Mouse (Mus musculus): ENCODE data around the gene Fam241b.

Gene Fam241b

DNA sequence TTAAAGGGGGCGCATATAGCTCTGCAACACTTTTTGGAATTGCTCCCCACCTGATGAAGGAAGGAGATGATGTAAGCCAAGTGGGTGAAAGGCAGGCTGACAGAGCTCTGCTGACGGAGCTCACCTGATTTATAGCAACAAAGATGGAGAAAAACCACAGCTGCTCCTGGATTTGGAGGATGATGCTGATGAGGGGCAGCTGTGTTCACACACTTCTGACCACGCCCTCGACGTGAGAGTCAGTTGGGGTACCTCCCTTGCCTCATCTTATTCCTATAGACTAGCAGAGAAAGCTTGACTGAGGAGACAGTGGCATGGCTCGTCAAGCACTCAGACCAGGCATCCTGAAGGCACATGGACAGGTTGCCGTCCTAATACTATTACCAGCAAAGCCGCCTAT lies at the start of gene Fam241b:
Fam241b (minus strand) TSS at position 101 of the 400 bp plus-strand sequence.
- no peak for DNase-seq

DNA sequence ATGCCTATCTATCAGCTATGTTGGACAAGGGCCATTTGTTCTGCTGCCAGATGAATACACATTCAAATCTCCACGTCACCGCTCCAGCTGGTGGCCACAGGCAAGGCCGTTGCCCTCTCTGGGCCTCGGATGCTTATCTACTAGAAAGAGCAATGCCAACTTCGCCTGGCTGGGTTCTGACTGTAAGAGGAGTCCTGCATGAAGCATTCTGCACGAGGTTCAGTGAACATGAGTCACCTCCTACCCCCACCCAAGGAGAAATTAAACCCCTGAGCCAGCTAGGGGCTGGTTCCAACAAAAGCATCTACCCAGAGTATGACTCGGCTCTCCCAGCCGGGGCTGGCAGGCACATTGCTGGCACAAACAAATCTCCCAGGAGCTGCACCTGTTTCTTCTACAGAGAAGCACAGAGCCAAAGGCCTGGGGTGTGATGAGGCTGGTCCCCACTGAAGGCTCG lies 49.0 kb upstream of the Fam241b start:
- peak; percentile 22 for DNase-seq

DNA sequence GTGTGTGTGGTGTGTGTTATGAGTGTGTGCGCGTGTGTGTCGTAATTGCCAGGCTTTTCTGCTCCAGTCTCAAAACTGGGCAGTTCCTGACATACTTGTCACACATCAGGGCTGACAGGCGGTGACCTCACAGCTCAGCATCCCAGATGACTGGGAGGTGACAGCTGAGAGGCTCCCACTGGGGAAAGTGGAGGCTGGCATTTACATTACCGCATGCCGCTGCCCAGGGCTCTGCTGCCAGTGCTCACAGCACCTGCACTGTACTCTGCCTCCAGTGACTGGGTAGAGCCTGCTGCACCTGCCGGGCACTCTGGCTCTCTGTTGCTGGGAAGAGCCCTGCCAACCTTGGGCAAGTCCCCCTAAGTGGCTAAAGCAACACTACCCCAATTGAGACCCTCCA lies 47.1 kb upstream of the Fam241b start:
- DNase-seq: peak; percentile 50

DNA sequence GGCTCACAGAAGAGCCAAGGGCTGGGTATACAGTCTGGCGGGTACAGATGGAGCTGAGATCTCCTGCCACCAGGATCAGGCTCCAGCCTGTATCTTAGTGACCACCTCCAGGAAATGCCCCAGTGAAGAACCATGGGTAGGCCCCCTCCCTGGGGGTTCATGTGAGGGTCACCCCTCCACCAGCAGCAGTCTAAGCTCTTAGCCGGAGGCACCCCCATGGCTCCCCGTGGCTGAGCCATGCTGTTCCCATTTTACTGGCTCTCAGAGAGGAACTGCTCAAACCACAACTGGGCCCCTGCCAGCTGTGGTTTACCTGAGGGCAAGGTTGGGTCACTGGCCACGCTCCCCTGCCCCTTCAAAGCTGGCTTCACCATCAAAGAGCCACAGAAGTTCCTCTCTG lies 46.2 kb upstream of the Fam241b start:
- peak; percentile 41 for DNase-seq

DNA sequence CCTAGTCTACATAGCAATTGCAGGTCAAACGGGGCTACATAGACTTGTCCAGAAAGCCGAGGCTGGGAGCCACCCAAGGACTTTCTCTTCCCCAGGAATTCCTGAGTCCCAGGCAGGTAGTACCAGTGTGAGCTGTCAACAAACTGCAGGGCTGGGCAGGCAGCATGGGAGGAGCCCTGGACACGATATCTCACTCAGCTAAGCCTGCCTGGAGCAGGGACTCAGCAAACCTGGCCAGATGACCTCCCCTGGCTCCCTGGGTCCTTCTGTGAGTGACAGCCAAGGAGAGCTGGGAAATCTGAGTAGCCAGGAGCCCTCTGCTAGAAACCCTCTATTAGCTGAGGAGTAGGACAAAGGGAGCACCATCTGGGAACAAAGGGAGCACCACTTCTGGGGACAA lies 45.6 kb upstream of the Fam241b start:
- no peak for DNase-seq

DNA sequence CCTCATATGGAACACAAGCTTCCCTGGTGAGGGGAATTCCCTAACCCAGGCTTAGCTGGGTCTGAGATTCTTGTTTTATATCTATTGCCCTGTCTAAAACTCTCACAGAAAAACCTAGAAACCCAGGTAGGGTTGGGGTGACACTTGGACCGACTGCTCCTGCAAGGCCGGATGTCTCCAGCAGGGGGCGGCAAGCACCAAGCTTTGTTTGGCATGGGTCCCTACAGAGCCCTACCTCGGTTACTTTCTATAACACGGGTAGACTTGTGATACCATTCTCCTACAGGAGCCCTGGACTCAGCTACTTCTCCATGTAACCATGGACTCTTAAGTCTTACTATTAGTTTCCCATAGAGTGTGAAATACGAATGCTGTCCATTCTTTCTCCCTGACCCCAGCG lies 43.2 kb upstream of the Fam241b start:
- DNase-seq: peak; percentile 90

DNA sequence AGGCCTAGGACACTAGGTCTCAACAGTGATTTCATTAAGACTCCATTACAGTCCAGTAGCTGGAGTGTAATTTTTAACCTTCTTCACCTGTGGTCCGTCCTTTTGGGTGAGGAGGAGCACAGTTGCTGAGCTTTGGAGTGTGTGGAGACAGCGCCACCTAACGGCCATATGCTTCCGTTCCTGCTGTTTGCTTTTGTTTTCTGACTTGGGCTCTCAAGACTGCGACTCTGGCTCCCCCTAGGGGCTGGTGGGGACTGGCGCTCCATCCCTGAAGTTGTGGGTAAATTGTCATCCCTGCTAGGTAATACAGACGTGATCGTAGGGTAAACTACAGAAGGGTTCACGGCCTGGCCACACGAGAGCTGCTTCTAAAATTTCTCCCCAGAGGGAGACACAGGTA lies 39.3 kb upstream of the Fam241b start:
- peak; percentile 94 for DNase-seq

DNA sequence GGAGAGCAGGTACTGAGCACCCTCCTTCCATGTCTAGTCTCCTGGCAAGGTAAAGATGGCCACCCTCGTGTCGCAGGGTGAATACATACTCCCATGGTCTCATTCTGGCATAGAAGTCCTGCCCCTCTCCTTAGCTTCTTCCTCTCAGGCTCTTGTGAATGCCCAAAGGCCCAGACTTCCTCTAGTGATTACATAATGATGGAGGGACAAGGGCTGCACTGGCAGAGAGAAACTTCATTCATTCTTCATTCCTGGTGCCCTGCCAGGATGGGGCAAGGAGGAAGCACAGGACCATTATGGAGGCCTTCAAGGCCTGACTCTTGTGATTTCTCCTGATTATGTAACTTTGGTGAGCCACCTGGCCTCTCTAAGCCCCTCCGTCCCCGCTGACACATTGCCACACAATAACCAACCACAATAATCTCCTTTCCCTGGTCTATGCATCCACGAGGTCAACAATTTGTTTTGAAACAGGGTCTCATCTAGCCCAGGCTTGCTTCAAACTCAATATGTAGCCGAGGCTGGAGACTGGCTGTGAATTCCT lies 38.8 kb upstream of the Fam241b start:
- DNase-seq: no peak

DNA sequence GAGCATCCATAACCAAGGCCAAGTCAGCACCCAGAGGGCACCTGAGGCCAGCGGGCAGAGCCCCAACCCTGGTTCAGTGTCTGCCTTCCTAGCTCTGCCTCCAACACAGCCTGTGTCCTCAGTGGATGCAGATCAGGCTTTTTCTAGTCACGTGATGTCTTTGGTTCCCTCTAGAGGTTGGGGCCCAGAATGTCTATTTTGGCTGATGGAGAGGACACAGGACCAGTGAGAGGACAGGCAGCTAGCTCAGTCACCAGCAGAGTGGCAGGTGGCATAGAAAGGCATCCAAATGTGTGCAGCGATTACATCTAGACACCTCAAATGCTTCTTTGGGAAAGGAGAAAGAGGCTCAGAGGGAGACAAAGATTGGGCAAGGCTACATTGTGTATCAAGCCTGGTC lies 38.0 kb upstream of the Fam241b start:
- no peak for DNase-seq

DNA sequence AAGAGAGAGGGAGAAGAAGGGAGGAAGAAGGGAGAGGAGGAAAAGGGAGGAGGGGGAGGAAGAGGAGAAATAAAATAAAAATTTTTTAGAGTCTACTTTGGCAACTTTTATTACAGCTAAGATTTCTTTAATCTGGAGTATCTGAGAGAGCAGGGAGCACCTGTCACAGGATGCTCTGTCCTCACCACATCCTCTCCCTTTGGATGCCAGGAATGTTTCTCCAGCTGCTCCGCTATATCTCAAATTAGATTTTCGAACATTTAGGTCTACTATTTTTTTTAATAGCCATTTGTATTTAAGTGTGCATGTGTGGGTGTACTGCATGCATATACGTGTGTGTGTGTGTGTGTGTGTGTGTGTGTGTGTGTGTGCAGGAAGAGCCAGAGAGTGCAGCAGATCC lies 36.2 kb upstream of the Fam241b start:
- DNase-seq: no peak

DNA sequence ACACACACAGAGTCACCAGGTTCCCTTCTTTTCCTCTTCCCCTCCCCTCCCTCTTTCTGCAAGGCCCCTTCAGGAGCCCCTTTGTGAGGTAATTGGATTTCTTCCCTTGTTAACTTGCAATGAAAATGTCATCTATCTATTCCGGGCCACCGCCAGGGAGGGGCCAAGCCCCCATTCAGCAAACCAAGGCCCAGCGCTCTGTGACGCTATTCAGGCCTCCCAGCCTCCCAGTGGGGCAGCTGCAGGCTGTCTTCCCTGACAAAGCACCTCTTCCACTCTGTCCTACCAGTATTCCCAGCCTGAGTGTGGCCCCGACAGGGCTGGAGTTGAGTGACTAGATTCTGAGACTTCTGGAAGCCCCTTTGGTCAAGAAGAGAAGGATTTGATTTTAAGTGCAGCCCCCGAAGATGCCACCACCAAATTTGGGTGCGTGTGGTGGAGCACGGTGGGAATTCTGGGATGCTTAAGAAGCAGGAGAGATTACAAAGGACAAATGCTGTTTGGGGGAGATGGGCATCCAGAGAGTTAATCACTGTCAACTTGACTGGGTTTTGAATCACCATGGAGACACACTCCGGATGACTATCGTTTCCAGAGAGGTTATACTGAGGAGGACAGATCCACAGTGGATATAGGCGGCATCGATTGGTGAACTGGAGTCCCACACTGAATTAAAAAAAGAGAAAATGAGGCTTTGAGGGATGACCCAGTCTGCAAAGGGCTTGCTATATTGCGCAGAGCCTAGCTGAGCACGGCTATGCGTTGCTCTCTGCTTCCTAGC lies 31.0 kb upstream of the Fam241b start:
- no peak for DNase-seq

DNA sequence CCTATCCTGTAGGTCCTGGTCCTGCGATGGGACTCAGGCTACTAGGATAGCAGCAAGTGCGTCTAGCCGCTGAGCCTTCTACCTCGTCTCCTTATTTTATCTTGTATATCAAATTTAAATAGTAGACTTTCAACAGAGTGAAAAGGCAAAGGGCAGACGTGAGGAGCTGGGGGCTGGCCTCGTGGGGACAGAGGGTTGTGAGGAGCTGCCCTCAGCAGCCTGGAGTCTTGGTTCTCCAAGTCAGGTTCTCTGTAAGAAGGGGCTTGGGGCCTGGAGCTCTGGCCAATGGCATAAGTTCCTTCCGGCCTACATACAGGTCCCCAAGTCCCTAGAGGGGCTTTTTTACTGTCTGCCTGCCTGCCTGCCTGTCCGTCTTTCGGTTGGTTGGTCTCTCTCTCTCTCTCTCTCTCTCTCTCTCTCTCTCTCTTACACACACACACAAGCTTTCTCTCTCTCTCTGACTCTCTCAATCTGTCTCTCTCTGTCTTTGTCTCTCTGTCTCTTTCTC lies 30.3 kb upstream of the Fam241b start:
- no peak for DNase-seq

DNA sequence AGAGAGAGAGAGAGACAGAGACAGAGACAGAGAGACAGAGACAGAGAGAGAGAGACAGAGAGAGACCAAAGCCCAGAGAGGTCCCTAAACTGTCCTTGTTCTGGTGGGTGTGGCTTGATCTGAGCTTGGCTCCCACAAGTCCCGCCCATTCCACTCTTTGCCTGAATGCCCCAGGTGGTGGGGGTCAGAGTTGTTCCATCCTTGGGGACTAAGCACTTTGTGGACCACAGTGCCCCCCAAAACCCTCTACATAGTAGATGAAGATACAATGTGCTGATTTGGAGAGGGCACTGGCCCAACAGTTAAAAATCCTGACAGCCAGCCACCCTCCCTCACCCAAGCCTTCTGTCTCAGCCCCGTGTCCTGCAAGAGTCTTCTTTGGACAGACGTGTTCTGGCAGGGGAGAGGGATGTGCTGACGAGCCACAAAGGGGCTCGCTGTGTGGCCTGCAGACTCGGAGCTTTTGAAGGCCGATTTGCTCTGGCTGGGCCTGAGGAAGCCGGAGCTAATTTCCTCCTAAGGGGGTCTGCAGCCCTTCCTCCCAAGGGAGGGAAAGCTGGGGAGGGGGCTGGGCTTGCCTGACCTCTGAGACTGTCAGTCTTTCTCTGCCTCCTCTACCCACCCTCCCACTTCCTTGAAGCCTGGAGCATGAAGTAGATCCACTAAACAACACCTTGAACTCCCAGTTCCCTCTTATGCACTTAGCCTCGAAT lies 29.3 kb upstream of the Fam241b start:
- DNase-seq: no peak

DNA sequence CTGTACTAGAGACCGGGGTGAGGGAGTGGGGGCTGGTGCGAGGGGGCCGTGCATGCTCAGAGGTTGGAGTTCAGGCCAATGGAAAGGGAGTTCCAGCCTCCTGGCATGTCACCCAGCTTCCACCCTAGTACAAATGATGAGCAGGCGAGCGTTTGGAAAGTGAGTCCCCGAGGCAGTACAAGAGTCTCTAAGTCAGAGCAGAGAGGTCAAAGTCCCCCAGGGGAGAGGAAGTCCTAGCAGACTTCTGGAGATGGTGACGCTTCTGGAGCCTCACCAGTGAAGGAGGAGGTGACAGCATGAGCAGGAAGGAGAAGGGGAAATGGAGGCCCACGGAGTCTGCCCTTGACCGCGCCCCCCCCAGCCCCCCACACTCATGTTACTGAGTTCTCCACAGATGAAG lies 18.7 kb upstream of the Fam241b start:
- no peak for DNase-seq

DNA sequence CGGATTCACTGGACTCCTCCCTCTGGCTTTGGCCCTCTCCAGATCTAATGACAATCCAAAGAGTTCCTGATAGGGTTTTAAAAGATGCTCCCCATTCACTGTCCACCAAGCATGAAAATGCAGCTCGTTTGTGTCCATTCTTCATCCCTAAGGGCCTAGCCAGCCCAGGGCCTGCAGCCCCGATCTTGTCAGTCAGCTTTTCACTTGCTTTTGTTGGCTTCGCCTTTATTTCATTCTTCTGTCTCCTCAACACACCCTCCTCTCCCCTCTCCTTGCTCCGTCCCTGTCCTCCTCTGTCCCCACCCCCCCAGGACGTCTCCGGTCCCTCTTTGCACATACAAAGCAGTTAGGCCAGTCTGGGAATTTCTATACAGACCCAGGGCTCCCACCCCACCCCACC lies 6.2 kb upstream of the Fam241b start:
- no peak for DNase-seq

DNA sequence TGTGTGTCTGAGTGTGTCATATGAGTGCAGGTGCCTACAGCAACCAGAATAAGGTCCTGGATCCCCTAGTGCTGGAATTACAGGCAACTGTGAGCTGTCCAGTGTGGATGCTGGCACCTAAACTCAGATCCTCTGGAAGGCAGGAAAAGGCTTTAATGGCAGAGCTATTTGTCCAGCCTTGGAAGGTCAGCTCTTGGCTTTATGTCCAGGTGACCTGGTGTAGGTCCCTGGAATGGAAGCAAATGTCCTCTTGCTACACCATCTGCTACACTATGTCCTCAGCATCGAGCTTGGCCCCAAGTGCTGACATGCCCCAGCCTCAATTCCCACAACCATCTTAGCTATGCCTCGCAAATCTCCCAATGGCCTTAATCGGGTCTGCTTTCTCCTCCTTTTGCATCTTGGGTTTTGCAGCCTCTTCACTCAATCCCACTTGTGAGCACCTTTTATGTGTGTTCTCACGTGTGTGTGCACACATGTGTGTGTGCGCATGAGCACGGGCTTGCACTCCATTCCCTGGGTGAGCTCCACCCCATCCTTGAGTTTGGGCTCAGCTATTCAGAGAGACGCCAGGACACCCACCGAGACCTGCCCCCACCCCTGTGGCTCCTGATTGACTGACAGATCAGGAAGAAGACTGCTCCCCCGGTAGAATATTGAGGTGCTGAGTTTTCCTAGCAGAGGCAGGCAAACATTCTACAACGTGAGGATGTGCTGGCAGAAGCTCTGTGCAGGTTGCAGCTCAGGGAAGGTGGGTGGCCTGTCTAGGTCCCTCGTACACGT lies 3.9 kb upstream of the Fam241b start:
- no peak for DNase-seq

DNA sequence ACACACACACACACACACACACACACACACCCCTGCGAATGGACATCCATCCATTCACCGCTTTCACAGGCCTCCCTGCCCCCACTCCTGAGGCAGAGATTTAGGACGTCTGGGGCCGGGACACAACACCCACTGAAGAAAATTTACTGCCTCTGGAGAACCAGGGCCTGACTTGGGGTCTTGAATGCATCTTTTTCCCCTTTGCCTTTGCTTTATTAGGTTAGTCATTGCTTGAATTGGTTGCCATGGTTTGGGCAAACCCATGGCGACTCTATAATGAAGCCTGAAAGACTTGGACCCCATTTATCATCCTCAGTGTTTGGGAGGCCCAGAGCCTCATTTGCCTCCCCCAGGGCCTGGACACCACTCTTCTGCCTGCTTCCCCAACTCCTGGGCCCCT lies 2.2 kb upstream of the Fam241b start:
- DNase-seq: no peak

DNA sequence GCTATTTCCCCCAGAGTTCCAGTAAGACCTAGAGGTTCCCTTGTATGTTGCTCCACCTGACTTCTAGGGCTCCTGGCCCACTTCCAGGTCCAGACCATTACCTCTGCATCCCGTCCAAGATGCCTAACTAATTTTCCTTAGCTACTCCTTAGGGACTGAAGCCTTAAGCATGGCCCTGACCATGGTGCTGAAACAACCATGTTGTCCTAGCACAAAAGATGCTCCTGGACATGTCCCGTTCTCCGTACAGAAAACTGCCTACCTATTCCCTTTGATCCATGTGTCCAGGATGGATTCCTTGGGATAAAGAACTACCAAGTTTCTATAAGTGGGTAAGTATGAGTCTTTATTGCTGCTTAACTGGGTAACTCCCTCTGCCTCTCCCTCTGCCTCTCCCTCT lies 5.7 kb downstream of the Fam241b start:
- no peak for DNase-seq

DNA sequence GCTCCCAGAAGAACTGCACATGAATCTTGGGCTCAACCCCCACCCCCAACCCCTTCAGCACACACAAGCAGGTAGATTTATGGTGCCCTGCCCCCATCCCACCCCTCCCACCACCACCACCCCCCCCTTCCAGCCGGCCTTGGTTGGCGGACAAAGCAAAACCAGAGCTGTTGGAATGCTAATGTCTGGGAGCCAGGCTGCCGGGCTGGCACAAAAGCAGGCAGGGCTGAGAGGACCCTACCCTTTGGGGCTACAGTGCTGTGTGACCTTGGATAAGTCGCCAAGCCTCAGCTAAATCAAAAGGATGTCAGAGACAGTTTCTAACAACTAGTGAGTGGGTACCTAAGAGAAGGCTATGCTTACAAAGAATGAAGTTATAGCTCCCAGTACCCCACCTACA lies 6.6 kb downstream of the Fam241b start:
- no peak for DNase-seq

DNA sequence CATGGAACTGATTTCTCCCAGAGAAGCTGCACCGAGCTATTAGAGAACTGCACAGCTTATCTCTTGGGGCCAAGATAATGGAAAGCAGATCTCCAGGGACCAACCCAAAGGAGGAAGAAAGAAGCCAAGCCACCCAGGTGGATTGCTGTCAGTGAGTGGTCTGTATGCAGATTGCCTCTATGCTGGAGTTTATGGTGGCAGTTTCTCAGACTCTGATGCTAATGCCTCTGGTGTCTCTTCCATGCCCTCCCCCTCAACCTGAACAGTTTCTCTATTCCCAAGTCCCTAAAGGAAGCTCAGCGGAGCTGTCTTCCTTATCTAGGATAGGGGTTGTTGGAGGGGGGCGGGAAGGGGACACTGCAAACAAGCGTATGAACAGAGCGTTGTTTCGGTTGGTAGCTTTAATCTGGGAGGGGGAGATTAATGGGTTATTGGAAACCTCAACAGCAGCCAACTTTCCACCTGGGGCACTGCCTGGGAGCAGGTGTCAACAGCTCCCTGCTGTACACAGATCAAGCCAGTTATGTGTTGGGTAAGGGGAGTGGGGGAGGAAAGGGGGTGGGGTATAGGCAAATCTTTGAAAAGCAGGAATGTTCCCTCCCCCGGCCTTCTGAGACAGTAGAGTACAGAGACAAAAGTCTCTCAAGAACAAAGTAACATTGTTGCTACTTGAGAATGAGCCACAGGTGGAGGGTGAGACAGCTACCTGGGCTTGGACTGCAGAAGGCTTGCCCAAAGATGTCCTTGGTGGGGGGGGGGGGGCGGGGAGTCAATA lies 7.8 kb downstream of the Fam241b start:
- no peak for DNase-seq

DNA sequence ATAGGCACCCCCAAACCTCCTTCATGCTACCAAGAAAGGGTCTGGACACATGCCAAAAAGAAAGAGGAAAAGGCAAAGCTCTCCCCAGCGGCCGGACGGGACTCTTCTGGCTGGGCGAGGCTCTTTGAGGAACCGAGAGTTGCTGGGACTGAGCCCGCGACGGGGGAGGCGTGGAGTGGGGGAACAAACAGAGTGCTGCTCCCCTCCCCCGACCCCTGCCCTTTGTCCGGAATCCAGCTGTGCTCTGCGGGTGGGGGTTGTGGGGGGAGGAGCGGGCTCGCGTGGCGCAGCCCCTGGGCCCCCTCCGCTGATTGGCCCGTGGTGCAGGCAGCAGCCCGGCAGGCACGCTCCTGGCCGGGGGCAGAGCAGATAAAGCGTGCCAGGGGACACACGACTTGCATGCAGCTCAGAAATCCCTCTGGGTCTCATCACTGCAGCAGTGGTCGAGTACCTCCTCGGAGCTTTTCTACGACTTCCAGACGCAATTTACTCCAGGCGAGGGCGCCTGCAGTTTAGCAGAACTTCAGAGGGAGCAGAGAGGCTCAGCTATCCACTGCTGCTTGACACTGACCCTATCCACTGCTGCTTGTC lies 10.9 kb downstream of the Fam241b start, which contains the start of gene Neurog3:
Neurog3 (plus strand) TSS at position 400 of the 591 bp plus-strand sequence.
- no peak for DNase-seq
